Mouse (Mus musculus): ENCODE data around the gene Fam120b. TPM values are rescaled to one million over a fixed set of nuclear protein-coding genes. Genes with fewer than 3 reads are reported as not detected.

The Fam120b gene
- total and polyA plus RNA-seq, 3 experiments: 17.2 to 19.5 (median 18.1) TPM

GRCm38 (mm10) chr17:15440463-15441121 is 44.6 kb downstream of the Fam120b start:
- TF ChIP-seq CHD1 (IDR thresholded peaks at IDR 0.05; ENCODE audit: low read depth, low read length) (no peak), SIN3A (IDR thresholded peaks at IDR 0.05; ENCODE audit: low read length) (no peak), KAT2A (IDR thresholded peaks at IDR 0.05; ENCODE audit: insufficient replicate concordance, low read length) (no peak)
- in situ Hi-C loops (cut with MboI; ENCODE audit: low pct_ligation_motif_present, low pct_unique_long_range_greater_than_20kb, low sequenced_read_pairs): no loop called here
- DNase-seq (ENCODE audit: extremely low read depth): no peak
- Histone ChIP-seq H3K9me3 (replicated peaks; ENCODE audit: low read length) (no peaks in the 10 kb centered on the region), H3K27ac (ENCODE audit: insufficient read depth, low read depth) (no peak overlapping the region), H3K4me3 (replicated peaks in 1 of 3; ENCODE audit: low read depth in 2 of 3, low read length in 2 of 3, poor library complexity in 1 of 3) (no peak overlapping the region), H3K79me2 (replicated peaks; ENCODE audit: control insufficient read depth, extremely low read depth, insufficient read depth, poor library complexity, severe bottlenecking) (no peaks in the 10 kb centered on the region), H3K4me1 (ENCODE audit: control insufficient read depth in 1 of 2, insufficient read depth in 2 of 2) (peaks cover 5 to 11% of the 10 kb centered on the region in 2 experiments), H3K36me3 (replicated peaks in 1 of 2; ENCODE audit: control insufficient read depth in 1 of 2, insufficient read depth in 1 of 2, low read length in 1 of 2) (no peaks in the 10 kb centered on the region), H3K9ac (ENCODE audit: insufficient read depth, low read depth) (no peak overlapping the region), H3K4me2 (ENCODE audit: insufficient read depth, low read depth, poor library complexity, severe bottlenecking) (no peak overlapping the region), H3K27me3 (replicated peaks) (no peaks in the 10 kb centered on the region)
- dilution Hi-C loops (cut with MboI; ENCODE audit: extremely low pct_ligation_motif_present, extremely low pct_unique_long_range_greater_than_20kb, low sequenced_read_pairs): no loop called here

GRCm38 (mm10) chr17:15445421-15445820 is 49.4 kb downstream of the Fam120b start:
- H3K36me3 ChIP-seq (replicated peaks in 1 of 2; ENCODE audit: control insufficient read depth in 1 of 2, insufficient read depth in 1 of 2, low read length in 1 of 2): no peaks in the 10 kb centered on the region
- dilution Hi-C loops (cut with MboI; ENCODE audit: extremely low pct_ligation_motif_present, extremely low pct_unique_long_range_greater_than_20kb, low sequenced_read_pairs) (no loop called here), in situ Hi-C loops (cut with MboI; ENCODE audit: low pct_ligation_motif_present, low pct_unique_long_range_greater_than_20kb, low sequenced_read_pairs) (no loop called here)
- H3K9ac ChIP-seq (ENCODE audit: insufficient read depth, low read depth): no peak overlapping the region
- H3K4me1 ChIP-seq (ENCODE audit: control insufficient read depth in 1 of 2, insufficient read depth in 2 of 2): peaks cover 1 to 5% of the 10 kb centered on the region in 2 experiments
- no peak overlapping the region for H3K27ac ChIP-seq (ENCODE audit: insufficient read depth, low read depth)
- DNase-seq (ENCODE audit: extremely low read depth): no peak
- H3K27me3 ChIP-seq (replicated peaks): no peaks in the 10 kb centered on the region
- H3K9me3 ChIP-seq (replicated peaks; ENCODE audit: low read length): no peaks in the 10 kb centered on the region
- no peaks in the 10 kb centered on the region for H3K79me2 ChIP-seq (replicated peaks; ENCODE audit: control insufficient read depth, extremely low read depth, insufficient read depth, poor library complexity, severe bottlenecking)
- H3K4me2 ChIP-seq (ENCODE audit: insufficient read depth, low read depth, poor library complexity, severe bottlenecking): no peak overlapping the region
- TF ChIP-seq KAT2A (IDR thresholded peaks at IDR 0.05; ENCODE audit: insufficient replicate concordance, low read length) (no peak), UBTF (IDR thresholded peaks at IDR 0.05; ENCODE audit: low read depth, low read length) (no peak), MAZ (IDR thresholded peaks at IDR 0.05; ENCODE audit: low read depth, low read length) (no peak), ZC3H11A (IDR thresholded peaks at IDR 0.05; ENCODE audit: low read depth, low read length) (no peak), ETS1 (conservative IDR thresholded peaks at IDR 0.05; ENCODE audit: low read depth, low read length) (no peak), MAX (IDR thresholded peaks at IDR 0.05; ENCODE audit: low read length) (no peak), JUN (IDR thresholded peaks at IDR 0.05; ENCODE audit: insufficient read depth, low read depth, low read length) (no peak), MYC (IDR thresholded peaks at IDR 0.05; ENCODE audit: low read depth, low read length) (no peak), CTCF (conservative IDR thresholded peaks at IDR 0.05 in 1 of 2, IDR thresholded peaks at IDR 0.05 in 1 of 2; ENCODE audit: low read depth in 2 of 2, low read length in 2 of 2) (no peak), USF1 (IDR thresholded peaks at IDR 0.05; ENCODE audit: low read depth, low read length) (no peak)
- no peak overlapping the region for H3K4me3 ChIP-seq (replicated peaks in 1 of 3; ENCODE audit: low read depth in 2 of 3, low read length in 2 of 3, poor library complexity in 1 of 3)

GRCm38 (mm10) chr17:15447831-15448230 is 51.8 kb downstream of the Fam120b start:
- Histone ChIP-seq H3K27ac (ENCODE audit: insufficient read depth, low read depth) (no peak overlapping the region), H3K4me3 (replicated peaks in 1 of 3; ENCODE audit: low read depth in 2 of 3, low read length in 2 of 3, poor library complexity in 1 of 3) (no peak overlapping the region), H3K79me2 (replicated peaks; ENCODE audit: control insufficient read depth, extremely low read depth, insufficient read depth, poor library complexity, severe bottlenecking) (no peaks in the 10 kb centered on the region), H3K9ac (ENCODE audit: insufficient read depth, low read depth) (no peak overlapping the region), H3K9me3 (replicated peaks; ENCODE audit: low read length) (no peaks in the 10 kb centered on the region), H3K4me2 (ENCODE audit: insufficient read depth, low read depth, poor library complexity, severe bottlenecking) (no peak overlapping the region), H3K36me3 (replicated peaks in 1 of 2; ENCODE audit: control insufficient read depth in 1 of 2, insufficient read depth in 1 of 2, low read length in 1 of 2) (no peaks in the 10 kb centered on the region), H3K27me3 (replicated peaks) (no peaks in the 10 kb centered on the region), H3K4me1 (ENCODE audit: control insufficient read depth in 1 of 2, insufficient read depth in 2 of 2) (0 out of 4 replicates have a peak, but pooled peaks cover 0 to 3% of the 10 kb centered on the region in 2 experiments)
- dilution Hi-C loops (cut with MboI; ENCODE audit: extremely low pct_ligation_motif_present, extremely low pct_unique_long_range_greater_than_20kb, low sequenced_read_pairs): no loop called here
- in situ Hi-C loops (cut with MboI; ENCODE audit: low pct_ligation_motif_present, low pct_unique_long_range_greater_than_20kb, low sequenced_read_pairs): no loop called here
- no peak for DNase-seq (ENCODE audit: extremely low read depth)
- TF ChIP-seq UBTF (IDR thresholded peaks at IDR 0.05; ENCODE audit: low read depth, low read length): no peak
- TF ChIP-seq TCF12 (IDR thresholded peaks at IDR 0.05; ENCODE audit: low read depth, low read length): no peak
- TF ChIP-seq USF1 (IDR thresholded peaks at IDR 0.05; ENCODE audit: low read depth, low read length): no peak
- no peak for TF ChIP-seq HCFC1 (IDR thresholded peaks at IDR 0.05; ENCODE audit: low read depth, low read length)
- TF ChIP-seq MAZ (IDR thresholded peaks at IDR 0.05; ENCODE audit: low read depth, low read length): no peak
- TF ChIP-seq ETS1 (conservative IDR thresholded peaks at IDR 0.05; ENCODE audit: low read depth, low read length): no peak
- TF ChIP-seq MAFK (IDR thresholded peaks at IDR 0.05; ENCODE audit: insufficient replicate concordance, low read length): no peak
- TF ChIP-seq PAX5 (IDR thresholded peaks at IDR 0.05; ENCODE audit: low read length): no peak
- TF ChIP-seq KAT2A (IDR thresholded peaks at IDR 0.05; ENCODE audit: insufficient replicate concordance, low read length): no peak
- TF ChIP-seq RAD21 (IDR thresholded peaks at IDR 0.05; ENCODE audit: low read depth, low read length): no peak
- no peak for TF ChIP-seq ZNF384 (IDR thresholded peaks at IDR 0.05; ENCODE audit: low read depth, low read length)
- TF ChIP-seq SMC3 (IDR thresholded peaks at IDR 0.05; ENCODE audit: low read depth, low read length): no peak
- no peak for TF ChIP-seq ZMIZ1 (IDR thresholded peaks at IDR 0.05; ENCODE audit: low read depth, low read length)
- no peak for TF ChIP-seq GABPA (IDR thresholded peaks at IDR 0.05; ENCODE audit: insufficient replicate concordance, low read depth, low read length)
- TF ChIP-seq JUN (IDR thresholded peaks at IDR 0.05; ENCODE audit: insufficient read depth, low read depth, low read length): no peak
- no peak for TF ChIP-seq MEF2A (IDR thresholded peaks at IDR 0.05; ENCODE audit: borderline replicate concordance, low read depth, low read length)
